8 mouse cellular contexts compared by ENCODE assay signal in the genomic region with DNA sequence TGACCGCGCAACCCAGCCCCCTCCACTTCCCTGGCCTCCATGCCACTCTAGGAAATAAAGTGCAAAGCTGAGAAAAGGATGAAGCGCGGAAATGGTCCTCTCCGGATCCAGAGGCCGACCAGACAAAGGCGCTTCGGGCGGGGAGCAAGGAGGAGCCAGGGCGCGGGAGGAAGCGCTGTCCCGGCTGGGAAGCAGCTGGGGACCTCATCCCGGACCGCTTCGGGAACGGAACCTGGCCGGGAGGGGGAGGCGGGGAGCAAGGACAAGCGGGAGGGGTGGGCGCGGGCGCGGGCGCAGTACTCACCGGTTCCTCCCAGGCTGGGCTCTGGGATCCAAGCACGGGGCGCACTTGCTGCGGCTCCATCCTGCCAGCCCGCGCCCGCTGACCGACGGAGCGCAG. TPM values are rescaled to one million over a fixed set of nuclear protein-coding genes. Genes with fewer than 3 reads are reported as not detected.
DNase-seq lines count a peak whose midpoint lies in the region; ATAC-seq and TF ChIP-seq lines count a peak whose summit lies in the region.
"Not testable (repeated sequence)": the region's sequence is repeated elsewhere in the genome, so short reads cannot be mapped to it uniquely, and the experiment has no call there.

A gene (minus strand): TSS at position 389 of the 400 bp plus-strand sequence.

- WGBS in forebrain, embryonic 11.5 days = 0% methylated on average over 12 of the region's 35 CpGs
- WGBS in hindbrain, embryonic 14.5 days = 0% methylated on average over 2 of the region's 35 CpGs
- 0% methylated on average over 12 of the region's 35 CpGs for WGBS in liver, embryonic 11.5 days
- WGBS in midbrain, postnatal 0 days = 0% methylated on average over 1 of the region's 35 CpGs
- 0% methylated on average over 11 of the region's 35 CpGs for WGBS in stomach, embryonic 16.5 days

- not testable (repeated sequence) for TF ChIP-seq CTCF in midbrain, postnatal 0 days (IDR thresholded peaks at IDR 0.05)

- peak within 1 kb of the TSS; percentile 47 for H3K4me3 ChIP-seq in forebrain, embryonic 11.5 days (ENCODE audit: low read depth, low read length)
- H3K4me3 ChIP-seq in hindbrain, embryonic 14.5 days (replicated peaks; ENCODE audit: low read length) = peak within 1 kb of the TSS; percentile 51
- H3K4me3 ChIP-seq in liver, embryonic 11.5 days (ENCODE audit: low read depth, low read length) = peak within 1 kb of the TSS; percentile 39
- peak within 1 kb of the TSS; percentile 50 for H3K4me3 ChIP-seq in midbrain, postnatal 0 days (ENCODE audit: low read depth, low read length)
- peak within 1 kb of the TSS; percentile 48 for H3K4me3 ChIP-seq in stomach, embryonic 16.5 days (replicated peaks; ENCODE audit: low read length)

- H3K4me2 ChIP-seq in forebrain, embryonic 11.5 days (ENCODE audit: low read depth, low read length, severe bottlenecking) = peak within 1 kb of the TSS; percentile 53
- peak within 1 kb of the TSS; percentile 54 for H3K4me2 ChIP-seq in hindbrain, embryonic 14.5 days (replicated peaks)
- peak within 1 kb of the TSS; percentile 56 for H3K4me2 ChIP-seq in liver, embryonic 11.5 days
- peak within 1 kb of the TSS; percentile 45; the same call in 1 of the 2 replicates for H3K4me2 ChIP-seq in midbrain, postnatal 0 days (ENCODE audit: low read depth, low read length, poor library complexity, severe bottlenecking)
- H3K4me2 ChIP-seq in stomach, embryonic 16.5 days (ENCODE audit: low read depth, low read length) = peak within 1 kb of the TSS; percentile 67

- not testable (repeated sequence) for H3K4me1 ChIP-seq in forebrain, embryonic 11.5 days (replicated peaks; ENCODE audit: control insufficient read depth, insufficient read depth, low read length); hindbrain, embryonic 14.5 days (replicated peaks; ENCODE audit: control insufficient read depth, insufficient read depth, low read length); liver, embryonic 11.5 days (replicated peaks; ENCODE audit: control insufficient read depth, insufficient read depth, low read length); midbrain, postnatal 0 days (ENCODE audit: insufficient read depth, low read length); stomach, embryonic 16.5 days (ENCODE audit: control insufficient read depth, insufficient read depth, low read length)

- H3K9ac ChIP-seq in forebrain, embryonic 11.5 days (ENCODE audit: low read length) = peak within 1 kb of the TSS; percentile 62
- H3K9ac ChIP-seq in hindbrain, embryonic 14.5 days = peak within 1 kb of the TSS; percentile 71
- not testable (repeated sequence) for H3K9ac ChIP-seq in liver, embryonic 11.5 days (ENCODE audit: low read depth, low read length)
- H3K9ac ChIP-seq in midbrain, postnatal 0 days (replicated peaks; ENCODE audit: low read length, poor library complexity, severe bottlenecking) = peak within 1 kb of the TSS; percentile 61
- H3K9ac ChIP-seq in stomach, embryonic 16.5 days (ENCODE audit: low read length) = peak within 1 kb of the TSS; percentile 67

- H3K9me3 ChIP-seq in forebrain, embryonic 11.5 days (ENCODE audit: control insufficient read depth, low read length); hindbrain, embryonic 14.5 days (ENCODE audit: control insufficient read depth, low read length); liver, embryonic 11.5 days (ENCODE audit: control insufficient read depth, low read length); midbrain, postnatal 0 days (ENCODE audit: low read length); stomach, embryonic 16.5 days (replicated peaks; ENCODE audit: control insufficient read depth, low read length): not testable (repeated sequence)

- not testable (repeated sequence) for H3K27me3 ChIP-seq in forebrain, embryonic 11.5 days (ENCODE audit: control insufficient read depth, insufficient read depth, low read length); hindbrain, embryonic 14.5 days (ENCODE audit: control insufficient read depth, insufficient read depth, low read length); liver, embryonic 11.5 days (replicated peaks; ENCODE audit: control insufficient read depth, insufficient read depth, low read length); midbrain, postnatal 0 days (ENCODE audit: insufficient read depth, low read length); stomach, embryonic 16.5 days (ENCODE audit: control insufficient read depth, insufficient read depth, low read length)

- not testable (repeated sequence) for ATAC-seq in forebrain, embryonic 11.5 days (replicated peaks; ENCODE audit: low FRiP score); hindbrain, embryonic 14.5 days (ENCODE audit: low FRiP score); liver, embryonic 11.5 days (replicated peaks; ENCODE audit: low FRiP score); midbrain, postnatal 0 days (ENCODE audit: low FRiP score); stomach, embryonic 16.5 days (ENCODE audit: insufficient read depth, low FRiP score)

- peak; percentile 3 for DNase-seq in adrenal gland, postnatal 14 days
- not testable (repeated sequence) for DNase-seq in forebrain, embryonic 11.5 days (ENCODE audit: low spot score); hindbrain, embryonic 14.5 days (ENCODE audit: low spot score); liver, embryonic 11.5 days (ENCODE audit: low spot score); midbrain, postnatal 0 days (ENCODE audit: low spot score)
- DNase-seq in heart, adult 9 months (ENCODE audit: low spot score in 2 of 2) = peak; percentile 18 to 42
- peak; percentile 4 for DNase-seq in layer of hippocampus, adult 11-12 months (ENCODE audit: low spot score)

- H3K36me3 ChIP-seq in forebrain, embryonic 11.5 days (ENCODE audit: control insufficient read depth, insufficient read depth, low read length); hindbrain, embryonic 14.5 days (replicated peaks; ENCODE audit: control insufficient read depth, insufficient read depth); liver, embryonic 11.5 days (ENCODE audit: control insufficient read depth, insufficient read depth, low read length); midbrain, postnatal 0 days (ENCODE audit: insufficient read depth, low read length); stomach, embryonic 16.5 days (ENCODE audit: control insufficient read depth, insufficient read depth, low read length): not testable (repeated sequence)

- H3K27ac ChIP-seq in forebrain, embryonic 11.5 days (ENCODE audit: low read depth, low read length); liver, embryonic 11.5 days (ENCODE audit: low read depth, low read length); stomach, embryonic 16.5 days (ENCODE audit: low read length): not testable (repeated sequence)
- peak within 1 kb of the TSS; percentile 66 for H3K27ac ChIP-seq in hindbrain, embryonic 14.5 days
- H3K27ac ChIP-seq in midbrain, postnatal 0 days (ENCODE audit: low read depth, low read length) = peak within 1 kb of the TSS; percentile 62; the same call in 1 of the 2 replicates

RNA-seq across cellular contexts. Expression of the gene that starts here (rescaled TPM):
- 0.38 and 0.44 TPM in 2 replicates for total RNA-seq in adrenal gland, postnatal 14 days (2021)
- polyA plus RNA-seq in forebrain, embryonic 11.5 days (2014; fragmentation: Nextera tagmentation; extraction: Ambion mirVana) = 1.4 and 1.8 TPM in 2 replicates
- 6.8 TPM in 2 replicates for polyA plus RNA-seq in hindbrain, embryonic 14.5 days (2014; fragmentation: Nextera tagmentation; extraction: Ambion mirVana)
- 0.11 and 0.21 TPM in 2 replicates for polyA plus RNA-seq in liver, embryonic 11.5 days (2014; fragmentation: Nextera tagmentation; extraction: Ambion mirVana)
- 6.8 and 10.4 TPM in 2 replicates for total RNA-seq in midbrain, postnatal 0 days (2014; rRNA removed)
- 9.0 and 10.4 TPM in 2 replicates for polyA plus RNA-seq in midbrain, postnatal 0 days (2015; fragmentation: Nextera tagmentation; extraction: Ambion mirVana)
- 0.68 and 0.96 TPM in 2 replicates for polyA plus RNA-seq in stomach, embryonic 16.5 days (2015; fragmentation: Nextera tagmentation; extraction: Ambion mirVana)

Comparison
In these comparisons a context has a peak if more than half of its experiments do, and no peak if none do; other contexts are left out.
1. Peak in DNase-seq in adrenal gland, postnatal 14 days; RNA of the gene not detected or under 1 TPM.